Mouse (Mus musculus): ENCODE measurements around the gene Mchr1.

Mchr1 gene

GRCm38 (mm10) chr15:81227275-81227674 lies 8.0 kb upstream of the Mchr1 start:
- no peak for DNase-seq (ENCODE audit: low spot score in 2 of 2)

GRCm38 (mm10) chr15:81228258-81228657 lies 7.0 kb upstream of the Mchr1 start:
- no peak for DNase-seq (ENCODE audit: low spot score in 2 of 2)

DNA sequence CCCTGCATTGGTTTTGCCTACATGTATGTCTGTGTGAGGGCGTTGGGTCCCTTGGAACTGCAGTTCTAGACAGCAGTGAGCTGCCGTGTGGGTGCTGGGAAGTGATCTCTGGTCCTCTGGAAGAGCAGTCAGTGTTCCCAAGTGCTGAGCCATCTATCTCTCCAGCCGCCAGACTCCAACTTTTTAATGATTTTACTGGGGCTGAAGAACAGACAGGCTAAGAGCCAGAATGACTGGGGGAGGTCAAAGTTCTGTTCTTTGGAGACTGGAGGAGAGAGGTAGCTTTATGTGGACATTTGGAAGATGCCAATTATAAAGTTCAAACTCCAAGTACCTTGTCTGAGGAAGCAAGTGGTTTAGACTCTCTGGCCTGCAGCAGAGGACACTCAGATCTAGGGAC lies 5.5 kb upstream of the Mchr1 start:
- no peak for DNase-seq (ENCODE audit: low spot score in 2 of 2)

- no peak for DNase-seq (ENCODE audit: low spot score in 2 of 2)
Measured at GRCm38 (mm10) chr15:81231325-81231724, 4.0 kb upstream of the Mchr1 start.

GRCm38 (mm10) chr15:81236062-81236461 lies 763 bp downstream of the Mchr1 start:
- DNase-seq (ENCODE audit: low spot score in 2 of 2) = no peak

DNA sequence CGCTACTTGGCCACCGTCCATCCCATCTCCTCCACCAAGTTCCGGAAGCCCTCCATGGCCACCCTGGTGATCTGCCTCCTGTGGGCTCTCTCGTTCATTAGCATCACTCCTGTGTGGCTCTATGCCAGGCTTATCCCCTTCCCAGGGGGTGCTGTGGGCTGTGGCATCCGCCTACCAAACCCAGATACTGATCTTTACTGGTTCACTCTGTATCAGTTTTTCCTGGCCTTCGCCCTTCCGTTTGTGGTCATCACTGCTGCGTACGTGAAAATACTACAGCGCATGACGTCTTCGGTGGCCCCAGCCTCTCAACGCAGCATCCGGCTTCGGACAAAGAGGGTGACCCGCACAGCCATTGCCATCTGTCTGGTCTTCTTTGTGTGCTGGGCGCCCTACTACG lies 2.2 kb downstream of the Mchr1 start:
- no peak for DNase-seq (ENCODE audit: low spot score in 2 of 2)

DNA sequence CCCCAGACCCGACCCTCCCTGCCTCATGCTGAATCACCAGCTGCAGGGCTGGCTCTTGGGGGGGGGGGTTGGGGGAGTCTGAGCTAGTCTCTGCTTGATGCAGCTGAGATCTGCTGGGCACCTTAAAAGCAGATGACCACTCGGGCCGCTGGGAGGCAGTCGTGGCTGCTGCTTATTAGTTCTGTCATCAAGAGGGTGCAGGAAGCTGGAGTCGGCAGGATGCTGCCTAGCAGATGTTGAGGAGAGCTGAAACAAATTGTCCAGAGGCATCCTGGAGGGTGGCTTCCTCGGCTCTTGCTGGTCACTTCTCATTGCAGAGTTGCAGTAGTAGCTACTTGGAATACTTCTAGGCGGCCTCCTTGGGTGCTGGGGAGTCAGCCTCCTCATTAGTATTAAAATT lies 4.0 kb downstream of the Mchr1 start:
- peak in 1 of 2 experiments; percentile 46 for DNase-seq (ENCODE audit: low spot score in 2 of 2)

GRCm38 (mm10) chr15:81239794-81240343 lies 4.6 kb downstream of the Mchr1 start:
- no peak for DNase-seq (ENCODE audit: low spot score in 2 of 2)

GRCm38 (mm10) chr15:81246890-81247289 lies 11.6 kb downstream of the Mchr1 start:
- DNase-seq (ENCODE audit: low spot score in 2 of 2) = no peak

GRCm38 (mm10) chr15:81247583-81248340 lies 12.5 kb downstream of the Mchr1 start:
- DNase-seq (ENCODE audit: low spot score in 2 of 2) = no peak

DNA sequence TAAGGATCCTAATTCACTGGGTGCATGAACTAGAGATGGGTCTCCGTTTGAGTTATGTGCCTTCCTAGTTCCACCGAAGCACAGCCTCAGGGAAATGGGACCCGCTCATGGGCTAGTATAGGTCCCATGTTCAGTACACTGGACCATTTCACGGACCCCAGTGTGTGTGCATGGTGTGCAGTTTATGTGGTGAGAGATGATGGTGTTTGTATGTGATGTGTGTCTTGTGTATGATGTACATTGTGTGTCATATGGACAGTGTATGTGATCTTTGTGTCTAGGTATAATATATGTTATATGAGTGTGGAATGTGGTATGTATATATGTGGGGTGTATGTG lies 13.0 kb downstream of the Mchr1 start:
- DNase-seq (ENCODE audit: low spot score in 2 of 2) = no peak

GRCm38 (mm10) chr15:81248951-81249579 lies 13.8 kb downstream of the Mchr1 start:
- DNase-seq (ENCODE audit: low spot score in 2 of 2) = no peak

- no peak for DNase-seq (ENCODE audit: low spot score in 2 of 2)
Measured at GRCm38 (mm10) chr15:81252626-81253174, 17.4 kb downstream of the Mchr1 start.

DNA sequence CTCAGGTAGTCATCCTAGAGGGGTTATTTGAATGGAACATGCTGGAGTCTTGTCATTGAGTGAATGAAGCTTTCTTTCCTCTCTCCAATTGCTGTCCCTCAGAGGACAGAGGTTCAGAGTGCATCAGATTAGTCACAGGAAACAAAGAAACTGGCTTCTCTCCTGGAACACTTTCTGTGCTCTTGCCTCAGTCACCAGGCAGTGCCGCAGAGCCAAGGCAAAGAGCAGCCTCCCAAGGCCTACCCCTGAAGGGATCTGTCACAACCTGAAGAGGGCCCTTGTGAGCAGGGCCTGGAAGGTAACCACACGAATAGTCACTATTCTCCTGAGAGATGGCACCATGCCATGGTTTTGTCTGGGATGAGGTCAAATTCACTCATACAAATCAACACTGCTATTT lies 18.3 kb downstream of the Mchr1 start:
- no peak for DNase-seq (ENCODE audit: low spot score in 2 of 2)

DNA sequence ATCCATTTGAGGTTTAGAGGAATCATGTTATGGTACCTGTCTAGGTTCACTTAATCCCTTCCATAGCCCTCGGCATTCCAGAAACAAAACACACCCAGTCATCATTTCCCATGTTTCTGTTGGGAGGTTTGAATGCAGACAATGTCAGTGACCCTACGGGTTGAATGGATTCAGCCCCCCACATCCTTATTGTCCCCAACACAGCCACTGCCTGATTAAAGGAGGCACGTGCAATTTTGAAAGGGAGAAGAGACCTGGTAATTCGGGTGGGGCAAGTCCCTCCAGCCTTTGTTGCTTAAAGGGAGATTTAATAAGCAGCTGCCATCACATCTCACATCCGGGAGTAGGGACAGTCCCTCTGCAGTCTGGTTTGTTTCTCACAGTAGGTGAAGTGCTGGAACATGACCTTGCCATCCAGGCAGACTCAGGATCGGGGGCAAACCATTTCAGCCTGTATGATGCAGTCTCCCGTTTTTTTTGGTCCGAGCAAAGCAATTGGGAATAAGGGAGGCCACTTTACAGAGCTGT lies 18.9 kb downstream of the Mchr1 start:
- no peak for DNase-seq (ENCODE audit: low spot score in 2 of 2)

DNA sequence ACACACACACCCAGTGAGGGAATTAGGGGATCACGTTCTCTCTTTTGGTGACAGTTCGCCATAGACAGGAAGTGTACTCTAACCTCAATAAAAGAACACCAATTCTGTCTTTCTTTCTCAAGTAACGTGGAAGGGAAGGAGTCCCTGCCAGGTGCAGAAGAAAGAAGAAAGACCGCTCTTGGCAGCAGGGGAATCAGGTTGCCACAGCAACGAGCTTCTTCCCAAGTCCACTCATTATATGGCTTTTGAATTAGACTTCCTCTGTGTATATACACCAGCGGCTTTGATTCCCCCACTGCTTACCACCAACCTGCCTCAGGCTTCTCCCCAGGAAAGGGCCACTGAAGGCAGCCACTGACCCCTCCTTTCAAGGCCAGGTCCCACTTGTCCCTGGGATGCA lies 19.8 kb downstream of the Mchr1 start:
- DNase-seq (ENCODE audit: low spot score in 2 of 2) = no peak

GRCm38 (mm10) chr15:81258296-81258695 lies 23.0 kb downstream of the Mchr1 start:
- DNase-seq (ENCODE audit: low spot score in 2 of 2) = no peak

GRCm38 (mm10) chr15:81259304-81259703 lies 24.0 kb downstream of the Mchr1 start:
- DNase-seq (ENCODE audit: low spot score in 2 of 2) = no peak

- no peak for DNase-seq (ENCODE audit: low spot score in 2 of 2)
Measured at GRCm38 (mm10) chr15:81260208-81260607, 24.9 kb downstream of the Mchr1 start.

- peak in 1 of 2 experiments; percentile 32 for DNase-seq (ENCODE audit: low spot score in 2 of 2)
Measured at GRCm38 (mm10) chr15:81264392-81265095, 29.2 kb downstream of the Mchr1 start.

DNA sequence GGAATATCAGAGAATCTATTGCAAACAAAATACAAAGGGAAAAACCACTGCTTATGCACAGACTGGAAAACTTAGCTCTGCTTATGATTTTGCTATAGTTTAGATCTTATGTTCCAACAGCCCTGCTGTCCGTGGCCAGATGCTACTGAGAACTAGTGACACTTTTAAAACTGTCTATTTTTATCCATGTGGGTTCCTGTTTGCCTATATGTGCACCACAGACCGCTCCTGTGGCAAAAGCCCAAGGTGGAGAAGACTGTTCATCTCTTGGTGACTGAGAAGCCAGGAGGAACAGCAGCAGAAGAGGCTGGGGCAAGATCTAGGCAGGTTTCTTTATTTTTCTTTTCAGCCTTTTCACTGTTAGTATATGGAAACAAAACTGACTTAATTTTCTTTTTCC lies 32.1 kb downstream of the Mchr1 start:
- no peak for DNase-seq (ENCODE audit: low spot score in 2 of 2)
